Mouse (Mus musculus) neural tube, embryonic 14.5 days (tissue): ENCODE results near the gene Phf21a. TPM values are rescaled to one million over a fixed set of nuclear protein-coding genes. Genes with fewer than 3 reads are reported as not detected.
"Not testable (repeated sequence)": the region's sequence is repeated elsewhere in the genome, so short reads cannot be mapped to it uniquely, and the experiment has no call there.

Source experiments
- ATAC-seq: fragments of 200-750 bp; cut with Nextera tagmentation; 2 replicates; pipeline ENCODE4 v1.8.0; 2017; ENCODE audit warnings: low read depth, mild to moderate bottlenecking, moderate TSS enrichment, moderate library complexity
- H3K27ac ChIP-seq: fragments of 300-500 bp; sonication (generic); 2 replicates; pipeline ENCODE4 v1.5.1; 2014; ENCODE audit warnings: low read depth, mild to moderate bottlenecking, control low read depth, low read length, moderate library complexity, mixed read lengths
- H3K27me3 ChIP-seq: fragments of 300-500 bp; sonication (generic); 2 replicates; pipeline ENCODE4 v1.6.1; 2014; ENCODE audit warnings: low read length; ENCODE audit not compliant: control insufficient read depth, insufficient read depth
- H3K36me3 ChIP-seq: fragments of 300-500 bp; sonication (generic); 2 replicates; pipeline ENCODE4 v1.6.1; 2014; ENCODE audit warnings: low read length, mixed read lengths; ENCODE audit not compliant: control insufficient read depth, insufficient read depth
- H3K4me1 ChIP-seq: fragments of 300-500 bp; sonication (generic); 2 replicates; pipeline ENCODE4 v1.6.1; 2014; ENCODE audit warnings: low read length; ENCODE audit not compliant: control insufficient read depth, insufficient read depth
- H3K4me2 ChIP-seq: fragments of 300-500 bp; sonication (generic); 2 replicates; pipeline ENCODE4 v1.6.1; 2014; ENCODE audit warnings: mild to moderate bottlenecking, low read depth, low read length, control low read depth
- H3K4me3 ChIP-seq: fragments of 300-500 bp; sonication (generic); 2 replicates; pipeline ENCODE4 v1.5.1; 2014; ENCODE audit warnings: low read depth, low read length, control low read depth, mixed read lengths
- H3K9ac ChIP-seq: fragments of 300-500 bp; sonication (generic); replicated peaks from 2 replicates; pipeline ENCODE4 v1.6.1; 2014; ENCODE audit warnings: low read depth, mild to moderate bottlenecking, control low read depth, low read length, mixed read lengths
- H3K9me3 ChIP-seq: fragments of 300-500 bp; sonication (generic); 2 replicates; pipeline ENCODE4 v1.6.1; 2016; ENCODE audit warnings: low read length; ENCODE audit not compliant: control insufficient read depth
- WGBS: fragments of 180-500 bp; shearing (Covaris S2); extraction: QIAGEN DNeasy Blood & Tissue Kit; methylation state at CpG from one replicate; pipeline ENCODE4 v1.1.7; 2014; 5-methylcytosine and 5-hydroxymethylcytosine counted together
- polyA plus RNA-seq: library from polyadenylated mRNA; unstranded; fragments of >200 nt; fragmentation: Nextera tagmentation; extraction: Ambion mirVana; gene quantifications from 2 replicates; pipeline ENCODE4 v1.2.1, GENCODE M21; 2014

The Phf21a gene
- polyA plus RNA-seq, 1 experiment from 2014 or later: 39.9 TPM

- peak overlapping the region; percentile 86 for H3K27ac ChIP-seq
- H3K4me1 ChIP-seq: peaks cover 54% of the 10 kb centered on the region
- peaks cover 6% of the 10 kb centered on the region; the same call in 1 of the 2 replicates for H3K36me3 ChIP-seq
- WGBS: 18% methylated on average over 11 of the region's 11 CpGs
- H3K9ac ChIP-seq: peak overlapping the region; percentile 50
- H3K4me3 ChIP-seq: peak overlapping the region; percentile 26
- no peak for ATAC-seq
- H3K27me3 ChIP-seq: no peaks in the 10 kb centered on the region
- no peaks in the 10 kb centered on the region for H3K9me3 ChIP-seq
- peak overlapping the region; percentile 56 for H3K4me2 ChIP-seq
These were observed 298.9 kb downstream of the Phf21a start for GRCm38 (mm10) chr2:92391703-92392317.

GRCm38 (mm10) chr2:92392318-92393264 lies 299.7 kb downstream of the Phf21a start:
- Histone ChIP-seq H3K36me3 (no peaks in the 10 kb centered on the region), H3K4me3 (peak overlapping the region; percentile 26), H3K9ac (peak overlapping the region; percentile 50), H3K4me1 (peaks cover 49% of the 10 kb centered on the region), H3K27me3 (no peaks in the 10 kb centered on the region), H3K27ac (peak overlapping the region; percentile 86), H3K4me2 (peak overlapping the region; percentile 56), H3K9me3 (no peaks in the 10 kb centered on the region)
- WGBS: 6% methylated on average over 26 of the region's 26 CpGs
- ATAC-seq: no peak

GRCm38 (mm10) chr2:92395535-92395934 lies 302.6 kb downstream of the Phf21a start:
- no peak for ATAC-seq
- Histone ChIP-seq H3K4me1 (peaks cover 40% of the 10 kb centered on the region), H3K4me2 (no peak overlapping the region), H3K9ac (no peak overlapping the region), H3K9me3 (no peaks in the 10 kb centered on the region), H3K36me3 (no peaks in the 10 kb centered on the region), H3K27ac (no peak overlapping the region), H3K4me3 (no peak overlapping the region), H3K27me3 (no peaks in the 10 kb centered on the region)
- WGBS: 93% methylated on average over 3 of the region's 3 CpGs

- Histone ChIP-seq H3K4me3 (no peak overlapping the region), H3K36me3 (no peaks in the 10 kb centered on the region), H3K27ac (no peak overlapping the region), H3K27me3 (no peaks in the 10 kb centered on the region), H3K4me1 (peaks cover 23% of the 10 kb centered on the region), H3K9ac (no peak overlapping the region), H3K4me2 (no peak overlapping the region), H3K9me3 (no peaks in the 10 kb centered on the region)
- no peak for ATAC-seq
- 77% methylated on average over 1 of the region's 1 CpGs for WGBS
These were observed 304.5 kb downstream of the Phf21a start for GRCm38 (mm10) chr2:92397436-92397835.

GRCm38 (mm10) chr2:92399877-92400276 lies 307.0 kb downstream of the Phf21a start:
- WGBS: 29% methylated on average over 3 of the region's 4 CpGs
- peaks cover 14% of the 10 kb centered on the region for H3K4me1 ChIP-seq

GRCm38 (mm10) chr2:92400682-92401081 lies 307.8 kb downstream of the Phf21a start:
- Histone ChIP-seq H3K9me3 (no peaks in the 10 kb centered on the region), H3K9ac (peak overlapping the region; percentile 84), H3K4me1 (peaks cover 18% of the 10 kb centered on the region), H3K27ac (peak overlapping the region; percentile 56), H3K4me3 (peak overlapping the region; percentile 83), H3K36me3 (no peaks in the 10 kb centered on the region), H3K4me2 (peak overlapping the region; percentile 57), H3K27me3 (no peaks in the 10 kb centered on the region)
- 3% methylated on average over 22 of the region's 22 CpGs for WGBS
- ATAC-seq: 0 out of 2 replicates have a peak, but pooled peaks have one; percentile 14

More at GRCm38 (mm10) chr2:92399877-92400276, 307.0 kb downstream of the Phf21a start:
- Histone ChIP-seq H3K4me2 (peak overlapping the region; percentile 57; the same call in 1 of the 2 replicates), H3K4me3 (peak overlapping the region; percentile 83)
- H3K36me3 ChIP-seq, ATAC-seq, H3K27me3 ChIP-seq, H3K27ac ChIP-seq, H3K9me3 ChIP-seq, H3K9ac ChIP-seq: not testable (repeated sequence)

- Histone ChIP-seq H3K27me3 (no peaks in the 10 kb centered on the region), H3K9ac (peak within 1 kb of the TSS; percentile 84), H3K4me1 (peaks cover 20% of the 10 kb centered on the region), H3K4me3 (peak within 1 kb of the TSS; percentile 83), H3K27ac (peak within 1 kb of the TSS; percentile 56), H3K9me3 (no peaks in the 10 kb centered on the region), H3K36me3 (no peaks in the 10 kb centered on the region), H3K4me2 (peak within 1 kb of the TSS; percentile 57)
- peak; percentile 68 for ATAC-seq
- WGBS: 1% methylated on average over 48 of the region's 59 CpGs
These were observed 308.2 kb downstream of the Phf21a start, which contains the start of gene Mapk8ip1 for GRCm38 (mm10) chr2:92401091-92401561. Mapk8ip1 (minus strand) TSS chr2:92401263.

- no peak for ATAC-seq
- H3K4me3 ChIP-seq: no peak overlapping the region
- WGBS: 64% methylated on average over 4 of the region's 4 CpGs
- no peak overlapping the region for H3K9ac ChIP-seq
- H3K36me3 ChIP-seq: 0 out of 2 replicates have a peak, but pooled peaks cover 4% of the 10 kb centered on the region
- H3K27ac ChIP-seq: no peak overlapping the region
- peaks cover 19% of the 10 kb centered on the region for H3K4me1 ChIP-seq
- no peaks in the 10 kb centered on the region for H3K9me3 ChIP-seq
- H3K4me2 ChIP-seq: no peak overlapping the region
- H3K27me3 ChIP-seq: no peaks in the 10 kb centered on the region
These were observed 309.8 kb downstream of the Phf21a start for GRCm38 (mm10) chr2:92402591-92403326.
